Mouse (Mus musculus): ENCODE data around the gene Plaur. TPM values are rescaled to one million over a fixed set of nuclear protein-coding genes. Genes with fewer than 3 reads are reported as not detected.
"Not testable (repeated sequence)": the region's sequence is repeated elsewhere in the genome, so short reads cannot be mapped to it uniquely, and the experiment has no call there.

Plaur gene
- total RNA-seq, 2 experiments from 2014 or later = 0.85 to 1.4 TPM

- intact Hi-C loops (cut with DNase I) = loop anchor here (10.0 kb wide), 1 partner anchor 138 kb away; the partner anchor contains the start of gene Tescl
- peak in 1 of 2 experiments; percentile 44 for DNase-seq (ENCODE audit: extremely low spot score in 1 of 2, low spot score in 2 of 2)
These were observed 10.7 kb downstream of the Plaur start for GRCm38 (mm10) chr7:24472937-24473336.

GRCm38 (mm10) chr7:24473913-24474529 lies 11.7 kb downstream of the Plaur start:
- peak in 1 of 2 experiments; percentile 77 for DNase-seq (ENCODE audit: extremely low spot score in 1 of 2, low spot score in 2 of 2)
- intact Hi-C loops (cut with DNase I) = loop anchor here (10.0 kb wide), 1 partner anchor 139 kb away; the partner anchor contains the start of gene Tescl

GRCm38 (mm10) chr7:24474811-24475506 lies 12.7 kb downstream of the Plaur start:
- intact Hi-C loops (cut with DNase I) = loop anchor here (5.0 to 10.0 kb wide), 2 partner anchors 37 to 140 kb away; partner anchors contain the start of genes AC161166.1 and Tescl
- DNase-seq (ENCODE audit: extremely low spot score in 1 of 2, low spot score in 2 of 2) = peak in 1 of 2 experiments; percentile 68

GRCm38 (mm10) chr7:24476338-24476737 lies 14.1 kb downstream of the Plaur start:
- intact Hi-C loops (cut with DNase I) = loop anchor here (5.0 to 10.0 kb wide), 2 partner anchors 36 to 142 kb away; partner anchors contain the start of genes AC161166.1 and Tescl
- no peak for DNase-seq (ENCODE audit: extremely low spot score in 1 of 2, low spot score in 2 of 2)

- DNase-seq (ENCODE audit: extremely low spot score in 1 of 2, low spot score in 2 of 2) = peak in 1 of 2 experiments; percentile 45
- intact Hi-C loops (cut with DNase I) = loop anchor here (5.0 to 10.0 kb wide), 2 partner anchors 35 to 142 kb away; partner anchors contain the start of genes AC161166.1 and Tescl
These were observed 14.6 kb downstream of the Plaur start for GRCm38 (mm10) chr7:24476856-24477255.

- intact Hi-C loops (cut with DNase I) = loop anchor here (5.0 to 10.0 kb wide), 2 partner anchors 33 to 144 kb away; partner anchors contain the start of genes AC161166.1 and Tescl
These were observed 16.6 kb downstream of the Plaur start for GRCm38 (mm10) chr7:24478911-24479310.

GRCm38 (mm10) chr7:24479685-24480084 lies 17.4 kb downstream of the Plaur start:
- intact Hi-C loops (cut with DNase I) = loop anchor here (5.0 to 10.0 kb wide), 3 partner anchors 33 to 145 kb away; partner anchors contain the start of genes AC161166.1 and Tescl
- no peak for DNase-seq (ENCODE audit: extremely low spot score in 1 of 2, low spot score in 2 of 2)

More at GRCm38 (mm10) chr7:24478911-24479310, 16.6 kb downstream of the Plaur start:
- DNase-seq (ENCODE audit: extremely low spot score in 1 of 2, low spot score in 2 of 2) = no peak

GRCm38 (mm10) chr7:24480121-24480941 lies 18.0 kb downstream of the Plaur start:
- intact Hi-C loops (cut with DNase I) = loop anchor here (5.0 kb wide), 1 partner anchor 38 kb away; no protein-coding TSS in a partner anchor
- peak in 1 of 2 experiments; percentile 73 for DNase-seq (ENCODE audit: extremely low spot score in 1 of 2, low spot score in 2 of 2)

GRCm38 (mm10) chr7:24480986-24481473 lies 18.7 kb downstream of the Plaur start:
- no peak for DNase-seq (ENCODE audit: extremely low spot score in 1 of 2, low spot score in 2 of 2)

GRCm38 (mm10) chr7:24481474-24482207 lies 19.4 kb downstream of the Plaur start, which contains the start of gene Cadm4:
Cadm4 (plus strand) TSS chr7:24482023.
- peak; percentile 78 to 92 for DNase-seq (ENCODE audit: extremely low spot score in 1 of 2, low spot score in 2 of 2)
- intact Hi-C loops (cut with DNase I) = loop anchor here (5.0 kb wide), 1 partner anchor 39 kb away; no protein-coding TSS in a partner anchor

More at GRCm38 (mm10) chr7:24480986-24481473, 18.7 kb downstream of the Plaur start:
- intact Hi-C loops (cut with DNase I) = loop anchor here (5.0 kb wide), 1 partner anchor 39 kb away; no protein-coding TSS in a partner anchor

GRCm38 (mm10) chr7:24482208-24483020 lies 20.1 kb downstream of the Plaur start:
- intact Hi-C loops (cut with DNase I) = loop anchor here (5.0 kb wide), 1 partner anchor 40 kb away; no protein-coding TSS in a partner anchor
- no peak for DNase-seq (ENCODE audit: extremely low spot score in 1 of 2, low spot score in 2 of 2)

- intact Hi-C loops (cut with DNase I) = loop anchor here (5.0 kb wide), 1 partner anchor 41 kb away; no protein-coding TSS in a partner anchor
- DNase-seq (ENCODE audit: extremely low spot score in 1 of 2, low spot score in 2 of 2) = not testable (repeated sequence)
These were observed 21.0 kb downstream of the Plaur start for GRCm38 (mm10) chr7:24483291-24483690.

GRCm38 (mm10) chr7:24485481-24485880 lies 23.2 kb downstream of the Plaur start:
- DNase-seq (ENCODE audit: extremely low spot score in 1 of 2, low spot score in 2 of 2) = no peak
- intact Hi-C loops (cut with DNase I) = no loop called here

GRCm38 (mm10) chr7:24486654-24487130 lies 24.4 kb downstream of the Plaur start:
- DNase-seq (ENCODE audit: extremely low spot score in 1 of 2, low spot score in 2 of 2) = peak in 1 of 2 experiments; percentile 74
- intact Hi-C loops (cut with DNase I) = no loop called here

GRCm38 (mm10) chr7:24487403-24487802 lies 25.1 kb downstream of the Plaur start:
- intact Hi-C loops (cut with DNase I) = no loop called here
- no peak for DNase-seq (ENCODE audit: extremely low spot score in 1 of 2, low spot score in 2 of 2)

GRCm38 (mm10) chr7:24488303-24488702 lies 26.0 kb downstream of the Plaur start:
- intact Hi-C loops (cut with DNase I) = no loop called here
- no peak for DNase-seq (ENCODE audit: extremely low spot score in 1 of 2, low spot score in 2 of 2)
